Mouse (Mus musculus): ENCODE measurements around the gene Shq1.

- TF ChIP-seq POLR2A (IDR thresholded peaks at IDR 0.05; ENCODE audit: low read depth, low read length) (no peak), CTCF (IDR thresholded peaks at IDR 0.05; ENCODE audit: extremely low read depth, insufficient read depth, insufficient read length, insufficient replicate concordance) (no peak)
Observed at GRCm38 (mm10) chr6:100700774-100701173, 29.8 kb upstream of the Shq1 start.

Measured in spleen, adult 2 months (tissue).